Comparison of ENCODE assay signal across 8 mouse cellular contexts in genomic region chr11:5469084-5469483, GRCm38 (mm10). TPM values are rescaled to one million over a fixed set of nuclear protein-coding genes. Genes with fewer than 3 reads are reported as not detected.
DNase-seq lines count a peak whose midpoint lies in the region; ATAC-seq and TF ChIP-seq lines count a peak whose summit lies in the region.

No protein-coding gene starts in this region.

- H3K4me1 ChIP-seq in heart, postnatal 0 days (ENCODE audit: control insufficient read depth, insufficient read depth): no peaks in the 10 kb centered on the region
- H3K4me1 ChIP-seq in small intestine, adult 2 months (ENCODE audit: control insufficient read depth, insufficient read depth, insufficient read length, low read length): no peaks in the 10 kb centered on the region

- intact Hi-C loops in heart, postnatal 25 days (cut with DNase I): no loop called here

- no peaks in the 10 kb centered on the region for H3K27me3 ChIP-seq in heart, postnatal 0 days (ENCODE audit: control insufficient read depth, insufficient read depth, low read length)
- H3K27me3 ChIP-seq in small intestine, adult 2 months (ENCODE audit: control insufficient read depth, insufficient read depth, low read length): no peaks in the 10 kb centered on the region

- no peak overlapping the region for H3K9ac ChIP-seq in heart, postnatal 0 days (replicated peaks; ENCODE audit: low read depth, low read length)

- ATAC-seq in heart, postnatal 0 days (ENCODE audit: insufficient read depth, low read depth): no peak

- H3K36me3 ChIP-seq in heart, postnatal 0 days (replicated peaks; ENCODE audit: control insufficient read depth, insufficient read depth, low read length): no peaks in the 10 kb centered on the region
- no peaks in the 10 kb centered on the region for H3K36me3 ChIP-seq in small intestine, adult 2 months (ENCODE audit: control insufficient read depth, insufficient read depth, low read length)

- no peak overlapping the region for H3K27ac ChIP-seq in heart, postnatal 0 days (ENCODE audit: low read depth)
- H3K27ac ChIP-seq in small intestine, adult 2 months (ENCODE audit: insufficient read depth, low read depth, low read length): no peak overlapping the region

- TF ChIP-seq CTCF in heart, postnatal 0 days (IDR thresholded peaks at IDR 0.05; ENCODE audit: low read depth): peak; percentile 61
- TF ChIP-seq CTCF in small intestine, adult 2 months (IDR thresholded peaks at IDR 0.05; ENCODE audit: extremely low read depth, insufficient read length, insufficient replicate concordance, low read depth, low read length): peak; percentile 64; the same call in 1 of the 2 replicates

- no peak for DNase-seq in heart, postnatal 0 days (ENCODE audit: low spot score)
- DNase-seq in heart, postnatal 25 days (ENCODE audit: low spot score): no peak
- DNase-seq in right cerebral cortex, postnatal 14 days: peak; percentile 45
- DNase-seq in right cerebral cortex, postnatal 25 days: no peak
- DNase-seq in adrenal gland, postnatal 36 days: peak; percentile 40 to 56
- DNase-seq in kidney, postnatal 36 days: peak; percentile 43 to 80
- no peak for DNase-seq in ovary, postnatal 36 days (ENCODE audit: low spot score)

- no peak for TF ChIP-seq EP300 in heart, postnatal 0 days (IDR thresholded peaks at IDR 0.05; ENCODE audit: low read depth)

- TF ChIP-seq POLR2A in small intestine, adult 2 months (IDR thresholded peaks at IDR 0.05; ENCODE audit: low read depth, low read length): no peak

- WGBS in heart, postnatal 0 days: 85% methylated on average over 3 of the region's 3 CpGs
- WGBS in small intestine, adult 2 months: 96% methylated on average over 3 of the region's 3 CpGs

- H3K9me3 ChIP-seq in heart, postnatal 0 days (replicated peaks; ENCODE audit: control insufficient read depth, low read length): no peaks in the 10 kb centered on the region

- H3K4me3 ChIP-seq in heart, postnatal 0 days (ENCODE audit: low read depth, low read length): no peak overlapping the region
- no peak overlapping the region for H3K4me3 ChIP-seq in small intestine, adult 2 months (ENCODE audit: low read depth, low read length)

- H3K4me2 ChIP-seq in heart, postnatal 0 days (ENCODE audit: low read depth, low read length): no peak overlapping the region

RNA-seq across cellular contexts. Expression of gene Znrf3, which starts 24.4 kb away (rescaled TPM):
- total RNA-seq in heart, postnatal 0 days (2014; rRNA removed; ENCODE audit: low replicate concordance): 7.0 and 14.4 TPM in 2 replicates
- 5.7 and 6.4 TPM in 2 replicates for polyA plus RNA-seq in heart, postnatal 0 days (2015; fragmentation: Nextera tagmentation; extraction: Ambion mirVana)
- 1 to 10 TPM; 9.4 to 9.7 TPM for total RNA-seq in heart, postnatal 25 days (2021)
- total RNA-seq in adrenal gland, postnatal 36 days (2021): 10 to 100 TPM; 28.8 to 35.8 TPM
- 2.7 and 4.1 TPM in 2 replicates for polyA plus RNA-seq in small intestine, adult 2 months (2012; rRNA removed)

RNA-seq across cellular contexts. Expression of gene Xbp1, which starts 51.4 kb away (rescaled TPM):
- total RNA-seq in heart, postnatal 0 days (2014; rRNA removed; ENCODE audit: low replicate concordance): 84.9 and 90.7 TPM in 2 replicates
- polyA plus RNA-seq in heart, postnatal 0 days (2015; fragmentation: Nextera tagmentation; extraction: Ambion mirVana): 70.7 and 96.1 TPM in 2 replicates
- 10 to 100 TPM; 68.7 to 74.8 TPM for total RNA-seq in heart, postnatal 25 days (2021)
- total RNA-seq in adrenal gland, postnatal 36 days (2021): 100 to 1,000 TPM; 199 to 215 TPM
- polyA plus RNA-seq in small intestine, adult 2 months (2012; rRNA removed): 79.2 and 124 TPM in 2 replicates

Comparison
In these comparisons a context has a peak if more than half of its experiments do, and no peak if none do; other contexts are left out.
1. DNase-seq: peak in right cerebral cortex, postnatal 14 days (single experiment), adrenal gland, postnatal 36 days (2 of 2) and kidney, postnatal 36 days (2 of 2); none in heart, postnatal 0 days (single experiment), heart, postnatal 25 days (single experiment), right cerebral cortex, postnatal 25 days (single experiment) and ovary, postnatal 36 days (single experiment).